Mouse (Mus musculus) midbrain, embryonic 13.5 days (tissue): ENCODE measurements around the gene Ankrd65. TPM values are rescaled to one million over a fixed set of nuclear protein-coding genes. Genes with fewer than 3 reads are reported as not detected.
"Not testable (repeated sequence)": the region's sequence is repeated elsewhere in the genome, so short reads cannot be mapped to it uniquely, and the experiment has no call there.

Experiments
- ATAC-seq: fragments of 200-750 bp; cut with Nextera tagmentation; 2 replicates; pipeline ENCODE4 v1.8.0; 2017; ENCODE audit warnings: mild to moderate bottlenecking, moderate TSS enrichment, moderate library complexity
- H3K27ac ChIP-seq: fragments of 300-500 bp; sonication (generic); 2 replicates; pipeline ENCODE4 v1.5.1; 2015; ENCODE audit warnings: inconsistent platforms, mild to moderate bottlenecking, moderate library complexity
- H3K27me3 ChIP-seq: fragments of 300-500 bp; sonication (generic); 2 replicates; pipeline ENCODE4 v1.6.1; 2015; ENCODE audit warnings: mild to moderate bottlenecking, inconsistent platforms
- H3K36me3 ChIP-seq: fragments of 300-500 bp; sonication (generic); 2 replicates; pipeline ENCODE4 v1.6.1; 2015; ENCODE audit warnings: mild to moderate bottlenecking, inconsistent platforms
- H3K4me1 ChIP-seq: fragments of 300-500 bp; sonication (generic); replicated peaks from 2 replicates; pipeline ENCODE4 v1.6.1; 2015; ENCODE audit warnings: inconsistent platforms
- H3K4me2 ChIP-seq: fragments of 300-500 bp; sonication (generic); replicated peaks from 2 replicates; pipeline ENCODE4 v1.6.1; 2015; ENCODE audit warnings: moderate library complexity, mild to moderate bottlenecking, inconsistent platforms
- H3K4me3 ChIP-seq: fragments of 300-500 bp; sonication (generic); replicated peaks from 2 replicates; pipeline ENCODE4 v1.5.1; 2015; ENCODE audit warnings: mild to moderate bottlenecking, inconsistent platforms
- H3K9ac ChIP-seq: fragments of 300-500 bp; sonication (generic); replicated peaks from 2 replicates; pipeline ENCODE4 v1.6.1; 2015; ENCODE audit warnings: mild to moderate bottlenecking, inconsistent platforms
- H3K9me3 ChIP-seq: fragments of 300-500 bp; sonication (generic); 2 replicates; pipeline ENCODE4 v1.6.1; 2016; ENCODE audit warnings: mild to moderate bottlenecking, inconsistent platforms
- WGBS: fragments of 180-500 bp; shearing (Covaris S2); methylation state at CpG from one replicate; pipeline ENCODE4 v1.1.7; 2015; 5-methylcytosine and 5-hydroxymethylcytosine counted together
- polyA plus RNA-seq: library from polyadenylated mRNA; unstranded; fragments of >200 nt; fragmentation: Nextera tagmentation; extraction: Ambion mirVana; gene quantifications from 2 replicates; pipeline ENCODE4 v1.2.1, GENCODE M21; 2015

The Ankrd65 gene
- polyA plus RNA-seq, 1 experiment from 2014 or later = not detected

DNA sequence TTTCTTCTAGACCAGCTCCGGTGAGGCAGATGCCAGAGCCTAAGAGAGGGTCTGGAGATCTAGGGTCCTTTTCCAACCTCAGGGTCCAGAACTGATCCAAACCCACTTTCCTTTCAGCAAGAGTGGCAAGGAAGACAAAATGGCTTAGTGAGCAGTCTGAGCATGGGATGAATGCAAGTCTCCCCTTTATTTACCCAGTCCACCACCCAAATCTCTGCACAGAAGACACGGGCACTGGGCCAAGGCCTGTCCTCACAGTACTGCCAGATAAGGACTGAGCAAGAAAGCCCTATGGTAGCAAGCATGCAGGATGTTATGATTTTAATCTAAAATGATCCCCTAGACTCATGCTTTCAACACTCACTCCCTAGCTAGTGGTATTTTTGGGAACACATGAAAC lies 12.4 kb upstream of the Ankrd65 start:
- Histone ChIP-seq H3K27me3 (peaks cover 32% of the 10 kb centered on the region), H3K4me2 (no peak overlapping the region), H3K36me3 (no peaks in the 10 kb centered on the region), H3K4me1 (peaks cover 15% of the 10 kb centered on the region), H3K4me3 (no peak overlapping the region), H3K9ac (no peak overlapping the region), H3K27ac (no peak overlapping the region), H3K9me3 (no peaks in the 10 kb centered on the region)
- ATAC-seq = no peak
- WGBS = 70% methylated on average over 2 of the region's 2 CpGs

DNA sequence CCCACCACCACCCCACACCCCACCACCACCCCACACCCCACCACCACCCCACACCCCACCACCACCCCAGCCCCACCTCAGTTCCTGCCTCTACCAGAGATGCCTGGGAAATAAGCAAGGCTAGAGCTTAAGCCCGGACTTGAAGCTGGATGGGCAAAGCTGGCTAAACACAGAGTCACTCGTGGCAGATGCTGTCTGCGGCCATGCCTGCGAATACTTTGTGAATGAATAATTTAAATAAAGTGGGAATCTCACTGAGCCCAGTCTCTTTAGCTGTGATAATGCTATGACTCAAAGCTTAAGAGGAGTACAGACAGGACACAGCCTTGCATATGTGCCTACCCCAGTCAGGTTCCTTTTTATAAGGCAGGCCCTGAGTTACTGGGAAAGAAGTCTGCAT lies 10.7 kb upstream of the Ankrd65 start:
- Histone ChIP-seq H3K9ac (no peak overlapping the region), H3K9me3 (no peaks in the 10 kb centered on the region), H3K27ac (no peak overlapping the region), H3K4me2 (no peak overlapping the region), H3K27me3 (peaks cover 15% of the 10 kb centered on the region), H3K36me3 (no peaks in the 10 kb centered on the region), H3K4me1 (peaks cover 16% of the 10 kb centered on the region), H3K4me3 (no peak overlapping the region)
- 79% methylated on average over 4 of the region's 4 CpGs for WGBS
- ATAC-seq = no peak

DNA sequence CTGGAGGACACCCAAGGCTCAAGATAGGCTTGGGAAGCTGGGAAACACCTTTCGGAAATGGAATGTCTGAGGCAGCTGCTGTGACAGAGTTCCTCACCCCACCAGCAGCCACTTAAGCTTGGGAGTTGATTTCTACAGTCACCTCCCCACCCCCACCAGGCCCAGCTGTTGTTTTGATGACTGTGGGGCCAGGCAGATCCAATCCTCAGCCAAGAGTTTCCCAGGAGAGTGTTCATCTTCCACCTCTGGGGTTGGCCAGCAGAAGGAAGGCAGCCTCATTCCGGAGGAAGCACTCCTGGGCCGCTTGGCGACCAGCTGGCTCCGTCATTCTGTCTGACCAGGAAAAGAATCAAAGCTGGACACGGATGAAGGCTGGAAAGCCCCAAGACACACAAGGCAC lies 9.3 kb upstream of the Ankrd65 start:
- H3K4me2 ChIP-seq = no peak overlapping the region
- H3K4me1 ChIP-seq = peaks cover 12% of the 10 kb centered on the region; the same call in 1 of the 2 replicates
- H3K36me3 ChIP-seq = no peaks in the 10 kb centered on the region
- H3K9ac ChIP-seq = no peak overlapping the region
- no peaks in the 10 kb centered on the region for H3K9me3 ChIP-seq
- H3K27me3 ChIP-seq = peaks cover 1% of the 10 kb centered on the region
- no peak overlapping the region for H3K27ac ChIP-seq
- no peak overlapping the region for H3K4me3 ChIP-seq
- no peak for ATAC-seq
- WGBS = 34% methylated on average over 6 of the region's 6 CpGs

DNA sequence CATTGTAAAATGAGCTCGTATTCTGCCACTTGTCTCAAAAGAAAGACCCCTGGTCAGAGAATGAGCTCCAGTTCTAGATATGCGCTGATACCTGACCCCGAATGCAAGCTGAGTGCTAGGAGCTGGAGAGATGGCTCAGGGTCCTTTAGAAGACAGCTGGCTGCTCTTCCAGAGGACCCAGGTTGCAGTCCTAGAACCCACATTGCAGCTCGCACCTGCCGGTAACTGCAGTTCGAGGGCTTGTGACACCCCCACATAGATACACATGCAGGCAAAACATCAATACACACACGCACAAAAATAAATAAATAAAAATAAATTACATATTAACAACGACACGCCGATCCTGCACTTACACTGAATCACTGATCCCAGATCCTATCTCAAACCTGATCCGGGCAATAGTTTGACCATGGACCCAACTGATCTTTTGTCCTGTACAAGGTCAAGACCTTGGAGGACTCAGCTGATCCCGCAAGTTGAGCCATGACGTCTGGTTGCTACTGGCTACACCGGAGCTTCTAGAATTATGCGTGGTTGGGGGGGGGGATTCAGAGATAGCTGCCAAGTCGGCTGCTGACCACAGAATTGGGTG lies 6.7 kb upstream of the Ankrd65 start:
- Histone ChIP-seq H3K4me2 (peak overlapping the region; percentile 76), H3K36me3 (no peaks in the 10 kb centered on the region), H3K27ac (peak overlapping the region; percentile 88), H3K4me1 (peaks cover 12% of the 10 kb centered on the region; the same call in 1 of the 2 replicates), H3K27me3 (no peaks in the 10 kb centered on the region), H3K9me3 (no peaks in the 10 kb centered on the region), H3K4me3 (peak overlapping the region; percentile 58), H3K9ac (peak overlapping the region; percentile 88)
- 41% methylated on average over 16 of the region's 16 CpGs for WGBS
- ATAC-seq = peak; percentile 65

DNA sequence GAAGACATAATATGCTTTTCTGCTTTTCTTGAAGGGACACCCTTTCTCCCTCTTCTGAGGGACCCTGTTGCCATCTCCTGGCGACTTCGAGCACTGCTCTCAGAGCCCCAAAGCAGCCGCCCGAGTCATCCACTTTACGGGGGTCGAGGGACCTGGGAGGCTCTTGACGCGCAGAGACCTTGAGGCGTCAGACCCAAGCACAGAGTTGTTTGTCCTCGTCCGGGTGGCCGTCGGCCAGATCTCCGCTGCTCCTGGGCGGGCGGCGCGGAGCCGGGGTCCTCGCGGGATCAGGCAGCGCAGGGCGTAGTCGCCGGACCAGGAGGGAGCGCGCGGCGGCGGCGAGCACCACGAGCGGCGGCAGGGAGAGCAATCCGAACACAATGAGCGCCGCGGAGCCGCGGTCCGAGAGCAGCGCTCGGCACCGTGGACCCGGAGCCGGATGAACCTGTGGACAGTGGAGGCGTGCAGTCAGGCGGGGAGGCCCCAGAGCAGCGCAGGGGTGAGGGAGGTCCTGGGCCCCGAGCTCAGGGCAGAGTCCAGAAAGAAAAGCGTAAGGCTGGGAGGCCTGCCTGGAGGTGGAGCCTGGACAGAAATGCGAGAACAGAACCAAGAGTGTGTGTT lies 6.0 kb upstream of the Ankrd65 start:
- Histone ChIP-seq H3K4me3 (peak overlapping the region; percentile 58), H3K27ac (peak overlapping the region; percentile 88), H3K36me3 (no peaks in the 10 kb centered on the region), H3K27me3 (no peaks in the 10 kb centered on the region), H3K4me1 (peaks cover 12% of the 10 kb centered on the region; the same call in 1 of the 2 replicates), H3K4me2 (peak overlapping the region; percentile 76), H3K9me3 (no peaks in the 10 kb centered on the region), H3K9ac (peak overlapping the region; percentile 88)
- WGBS = under 1% methylated on average over 51 of the region's 52 CpGs
- ATAC-seq = peak; percentile 90

DNA sequence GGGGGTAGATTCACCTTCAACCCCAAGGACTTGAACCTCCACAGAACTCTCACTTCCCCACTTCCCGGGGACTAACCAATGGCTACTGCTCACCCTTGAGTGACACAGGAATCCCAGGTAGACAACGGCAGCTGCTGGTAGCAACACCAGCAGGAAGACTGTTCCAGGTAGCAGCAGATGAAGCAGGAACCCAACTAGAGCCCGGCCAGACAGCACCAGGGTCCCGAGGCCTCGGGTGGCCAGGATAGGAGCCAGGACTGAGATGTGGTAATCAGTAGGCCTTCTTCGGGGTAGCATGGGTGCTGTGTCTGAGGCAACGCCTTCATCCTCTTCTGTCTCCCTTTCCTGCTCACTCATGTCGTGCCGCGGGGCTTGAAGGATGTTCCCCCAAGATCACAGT lies 5.0 kb upstream of the Ankrd65 start:
- Histone ChIP-seq H3K9me3 (no peaks in the 10 kb centered on the region), H3K27ac (no peak overlapping the region), H3K27me3 (no peaks in the 10 kb centered on the region), H3K4me1 (peaks cover 12% of the 10 kb centered on the region; the same call in 1 of the 2 replicates), H3K9ac (no peak overlapping the region; the same call in 1 of the 2 replicates), H3K4me2 (0 out of 2 replicates have a peak overlapping the region, but pooled peaks have one; percentile 1), H3K36me3 (no peaks in the 10 kb centered on the region), H3K4me3 (no peak overlapping the region)
- no peak for ATAC-seq
- 80% methylated on average over 10 of the region's 10 CpGs for whole genome bisulfite sequencing

DNA sequence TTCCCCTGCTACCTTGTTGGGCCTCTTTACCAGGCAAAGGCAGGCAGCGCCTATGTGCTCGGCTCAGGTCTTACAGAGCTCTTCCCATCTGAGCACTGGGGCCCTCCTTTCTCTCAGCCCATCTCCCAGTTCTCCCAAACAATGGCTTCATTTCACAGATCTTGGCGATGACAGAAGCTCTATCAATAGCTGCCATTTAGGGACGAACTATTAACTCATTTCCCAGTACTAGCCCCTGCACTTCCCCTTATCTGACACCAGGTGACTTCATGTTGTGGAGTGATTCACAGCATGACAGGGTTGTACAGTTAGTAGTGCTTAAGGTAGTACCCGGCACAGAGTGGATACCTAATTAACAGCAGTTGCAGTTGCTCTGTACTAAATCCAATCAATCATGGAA lies 4.4 kb upstream of the Ankrd65 start, which contains the start of gene Tmem88b:
Tmem88b (minus strand) TSS at position 56 of the 400 bp plus-strand sequence.
- Histone ChIP-seq H3K9ac (peak within 1 kb of the TSS; percentile 88; the same call in 1 of the 2 replicates), H3K36me3 (no peaks in the 10 kb centered on the region), H3K4me3 (peak within 1 kb of the TSS; percentile 58), H3K4me1 (peaks cover 12% of the 10 kb centered on the region; the same call in 1 of the 2 replicates), H3K27ac (peak within 1 kb of the TSS; percentile 88; the same call in 1 of the 2 replicates), H3K27me3 (0 out of 2 replicates have a peak, but pooled peaks cover 4% of the 10 kb centered on the region), H3K9me3 (no peaks in the 10 kb centered on the region), H3K4me2 (peak within 1 kb of the TSS; percentile 76)
- WGBS = 71% methylated on average over 5 of the region's 5 CpGs
- ATAC-seq = no peak

DNA sequence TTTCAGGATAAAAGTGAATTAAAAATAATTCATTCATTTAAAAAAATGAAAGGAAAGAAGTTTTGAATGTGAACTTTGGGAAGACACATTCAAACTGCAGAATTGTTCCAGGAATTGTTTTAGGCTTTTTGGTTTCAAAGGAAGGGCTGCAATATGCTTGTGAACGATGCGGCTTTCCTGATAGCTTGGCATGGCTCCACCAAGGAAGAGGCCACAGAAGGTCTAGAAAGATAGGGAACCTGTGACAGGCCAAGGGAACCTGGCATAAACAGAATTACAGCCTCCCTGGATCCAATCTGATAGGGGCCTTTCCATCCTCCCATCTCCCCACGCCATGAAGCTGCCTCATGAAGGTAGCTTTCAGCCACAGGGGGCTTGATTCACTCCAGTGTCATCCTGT lies 1.9 kb upstream of the Ankrd65 start:
- Histone ChIP-seq H3K9me3 (no peaks in the 10 kb centered on the region), H3K27me3 (0 out of 2 replicates have a peak, but pooled peaks cover 4% of the 10 kb centered on the region), H3K4me3 (no peak overlapping the region), H3K9ac (no peak overlapping the region), H3K27ac (no peak overlapping the region), H3K36me3 (no peaks in the 10 kb centered on the region), H3K4me1 (peaks cover 11% of the 10 kb centered on the region; the same call in 1 of the 2 replicates), H3K4me2 (no peak overlapping the region)
- 81% methylated on average over 3 of the region's 3 CpGs for WGBS
- no peak for ATAC-seq

DNA sequence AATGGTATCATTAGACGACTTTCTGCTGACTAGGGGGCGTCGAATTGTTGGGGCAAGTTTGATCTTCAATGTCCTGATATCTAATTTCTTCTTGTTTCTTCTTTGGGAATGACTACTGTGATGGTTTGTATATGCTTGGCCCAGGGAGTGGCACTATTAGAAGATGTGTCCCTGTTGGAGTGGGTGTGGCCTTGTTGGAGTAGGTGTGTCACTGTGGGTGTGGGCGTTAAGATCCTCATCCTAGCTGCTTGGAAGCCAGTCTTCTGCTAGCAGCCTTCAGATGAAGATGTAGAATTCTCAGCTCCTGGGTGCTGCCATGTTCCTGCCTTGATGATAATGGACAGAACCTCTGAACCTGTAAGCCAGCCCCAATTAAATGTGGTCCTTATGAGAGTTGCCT lies 1.4 kb upstream of the Ankrd65 start:
- WGBS = 83% methylated on average over 4 of the region's 4 CpGs
- not testable (repeated sequence) for H3K4me2 ChIP-seq, ATAC-seq, H3K4me1 ChIP-seq, H3K9me3 ChIP-seq, H3K4me3 ChIP-seq, H3K9ac ChIP-seq, H3K36me3 ChIP-seq, H3K27me3 ChIP-seq, H3K27ac ChIP-seq

DNA sequence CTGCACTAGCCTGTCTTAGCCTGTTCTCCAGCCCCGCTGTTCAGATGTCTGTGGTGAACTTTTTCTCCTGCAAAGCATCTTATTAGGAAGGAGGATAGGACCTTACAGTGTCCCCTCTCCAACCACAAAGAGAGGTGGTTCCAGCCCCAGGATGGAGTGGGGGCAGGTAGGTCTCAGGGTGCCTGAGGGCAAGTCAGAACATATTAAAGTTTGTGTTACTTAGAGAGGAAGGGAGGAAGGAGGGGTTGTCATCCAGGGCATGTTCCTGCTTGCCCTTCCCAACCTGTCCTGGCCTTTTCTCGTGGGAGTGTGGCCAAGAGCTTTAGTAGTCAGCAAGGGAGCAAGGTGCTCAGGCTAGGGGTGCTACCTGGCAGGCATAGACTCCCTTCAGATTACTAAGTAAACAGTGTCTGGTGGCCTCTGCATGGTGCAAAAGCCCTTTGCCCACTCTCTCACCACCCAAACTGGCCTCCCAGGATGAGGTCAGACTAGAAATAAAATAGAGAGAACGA lies 467 bp downstream of the Ankrd65 start:
- no peak overlapping the region for H3K4me3 ChIP-seq
- ATAC-seq = no peak
- H3K36me3 ChIP-seq = no peaks in the 10 kb centered on the region
- H3K4me2 ChIP-seq = no peak overlapping the region
- no peak overlapping the region for H3K27ac ChIP-seq
- H3K27me3 ChIP-seq = 0 out of 2 replicates have a peak, but pooled peaks cover 4% of the 10 kb centered on the region
- no peaks in the 10 kb centered on the region for H3K9me3 ChIP-seq
- WGBS = 81% methylated on average over 3 of the region's 3 CpGs
- H3K9ac ChIP-seq = no peak overlapping the region
- no peaks in the 10 kb centered on the region for H3K4me1 ChIP-seq

DNA sequence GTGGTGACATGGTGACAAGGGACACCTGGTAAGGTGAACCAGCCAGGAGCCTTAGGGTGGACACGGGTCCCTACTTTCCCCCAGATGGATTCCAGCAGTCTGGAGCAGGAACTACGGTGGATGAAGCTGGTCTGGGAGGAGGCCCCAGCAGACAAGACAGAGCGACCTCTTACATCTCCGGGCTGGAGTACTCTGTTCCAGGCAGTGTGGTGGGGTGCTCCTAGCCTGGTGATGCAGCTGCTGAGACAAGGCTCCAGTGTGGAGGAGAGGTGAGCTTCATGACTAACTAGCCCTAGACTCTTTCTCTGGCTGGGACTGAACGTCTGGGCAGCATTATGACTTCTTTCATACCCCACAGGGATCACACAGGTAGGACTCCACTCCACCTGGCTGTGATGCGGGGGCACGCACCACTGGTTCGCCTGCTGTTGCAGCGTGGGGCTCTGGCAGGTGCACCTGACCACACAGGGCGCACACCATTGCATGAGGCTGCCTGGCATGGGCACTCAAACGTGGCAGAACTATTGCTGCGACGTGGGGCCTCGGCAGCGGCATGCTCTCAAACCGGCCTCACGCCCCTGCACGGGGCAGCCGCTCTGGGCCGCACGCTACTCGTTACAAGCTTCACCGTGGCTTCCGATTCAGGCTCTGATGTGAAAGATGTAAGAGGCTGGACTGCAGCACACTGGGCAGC lies 1.1 kb downstream of the Ankrd65 start:
- no peak for ATAC-seq
- 76% methylated on average over 24 of the region's 24 CpGs for WGBS
- H3K36me3 ChIP-seq = no peaks in the 10 kb centered on the region
- H3K27ac ChIP-seq = no peak overlapping the region
- H3K4me3 ChIP-seq = no peak overlapping the region
- H3K9ac ChIP-seq = no peak overlapping the region
- peaks cover 4% of the 10 kb centered on the region; the same call in 1 of the 2 replicates for H3K27me3 ChIP-seq
- no peak overlapping the region for H3K4me2 ChIP-seq
- H3K4me1 ChIP-seq = no peaks in the 10 kb centered on the region
- H3K9me3 ChIP-seq = no peaks in the 10 kb centered on the region

DNA sequence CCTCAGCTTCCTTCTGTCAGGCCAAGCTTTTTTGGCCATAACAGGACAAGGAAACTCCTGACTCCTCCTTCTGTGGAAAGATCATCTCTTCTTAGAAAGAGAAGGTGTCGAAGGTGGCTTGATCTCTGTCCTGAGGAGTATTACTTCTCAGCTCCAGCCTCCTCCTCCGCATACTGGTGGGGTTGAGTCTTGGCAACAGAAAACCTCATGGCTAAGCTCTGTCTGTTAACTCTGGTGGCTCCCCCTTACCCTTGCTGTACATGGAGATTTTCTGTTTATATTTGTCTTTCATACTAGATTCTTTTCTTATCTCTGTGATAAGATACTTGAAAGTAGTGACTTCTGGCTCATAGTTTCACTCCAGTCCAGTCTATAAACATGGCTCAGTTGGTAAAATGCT lies 3.5 kb downstream of the Ankrd65 start:
- Histone ChIP-seq H3K27ac (no peak overlapping the region), H3K9ac (no peak overlapping the region), H3K36me3 (no peaks in the 10 kb centered on the region), H3K27me3 (peaks cover 4% of the 10 kb centered on the region; the same call in 1 of the 2 replicates), H3K4me2 (no peak overlapping the region), H3K9me3 (no peaks in the 10 kb centered on the region), H3K4me3 (no peak overlapping the region), H3K4me1 (no peaks in the 10 kb centered on the region)
- no peak for ATAC-seq
- 89% methylated on average over 2 of the region's 2 CpGs for WGBS
